Mouse (Mus musculus) erythroid progenitor cell, adult 5-6 weeks (primary cell): ENCODE measurements around the gene Mup1. TPM values are rescaled to one million over a fixed set of nuclear protein-coding genes. Genes with fewer than 3 reads are reported as not detected.
"Not testable (repeated sequence)": the region's sequence is repeated elsewhere in the genome, so short reads cannot be mapped to it uniquely, and the experiment has no call there.

ENCODE experiments used
- ATAC-seq: replicated peaks from 2 replicates; pipeline ENCODE4 v1.8.0; 2016; ENCODE audit warnings: moderate number of reproducible peaks, mild to moderate bottlenecking, moderate TSS enrichment, inconsistent platforms; ENCODE audit not compliant: poor library complexity, low FRiP score, severe bottlenecking
- total RNA-seq, 2 experiments: library from RNA; stranded (forward) in 1 of 2; stranded (reverse) in 1 of 2; fragments of 150-400 nt in 1 of 2; fragments of 186-747, 209-891 nt in 1 of 2; gene quantifications; 2 replicates each; pipeline versions ENCODE4 v1.2.3 to v1.2.4; 2015 to 2017; ENCODE audit warnings: low replicate concordance in 2 of 2

The Mup1 gene
- total RNA-seq (2015; ENCODE audit: low replicate concordance) (not detected in 2 replicates), total RNA-seq (2017; ENCODE audit: low replicate concordance) (not detected in 2 replicates)

DNA sequence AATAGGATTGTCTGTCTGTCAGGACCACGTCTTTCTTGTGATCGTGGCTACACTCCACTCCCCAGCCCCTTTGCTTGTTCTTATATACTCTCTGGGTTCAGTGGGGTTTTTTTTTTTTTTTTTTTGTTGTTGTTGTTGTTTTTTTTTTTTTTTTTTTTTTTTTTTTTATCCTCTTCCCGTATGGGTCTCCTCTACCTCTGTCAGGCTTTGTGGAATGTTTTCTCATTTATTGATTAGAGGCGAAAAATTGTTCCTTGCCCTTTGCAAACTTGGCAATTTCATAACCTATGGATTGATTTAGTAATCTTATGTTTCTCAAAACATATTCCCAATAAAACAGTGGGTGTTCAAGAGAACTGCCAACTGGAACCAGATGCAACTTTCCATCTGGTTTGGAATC, at the start of gene Mup1:
Mup1 (minus strand) TSS at position 101 of the 400 bp plus-strand sequence.
- not testable (repeated sequence) for ATAC-seq

Other genes starting within 250 kb of the Mup1 start
- gene Mup9, start 80.0 kb downstream of the Mup1 start, total RNA-seq (2015; ENCODE audit: low replicate concordance): not detected in 2 replicates
- not detected in 2 replicates for gene Mup9, start 80.0 kb downstream of the Mup1 start, total RNA-seq (2017; ENCODE audit: low replicate concordance)
- gene Mup10, start 80.2 kb upstream of the Mup1 start, total RNA-seq (2015; ENCODE audit: low replicate concordance): not detected in 2 replicates
- gene Mup10, start 80.2 kb upstream of the Mup1 start, total RNA-seq (2017; ENCODE audit: low replicate concordance): not detected in 2 replicates
- not detected in 2 replicates for gene Mup11, start 160.5 kb upstream of the Mup1 start, total RNA-seq (2015; ENCODE audit: low replicate concordance)
- gene Mup11, start 160.5 kb upstream of the Mup1 start, total RNA-seq (2017; ENCODE audit: low replicate concordance): not detected in 2 replicates
- not detected in 2 replicates for gene Mup12, start 239.4 kb upstream of the Mup1 start, total RNA-seq (2015; ENCODE audit: low replicate concordance)
- gene Mup12, start 239.4 kb upstream of the Mup1 start, total RNA-seq (2017; ENCODE audit: low replicate concordance): not detected in 2 replicates